Mouse (Mus musculus): ENCODE data around the gene Meioc.

- TF ChIP-seq CTCF (IDR thresholded peaks at IDR 0.05; ENCODE audit: control insufficient read depth, insufficient read depth, insufficient read length) (no peak), USF1 (IDR thresholded peaks at IDR 0.05; ENCODE audit: low read depth) (no peak), FOSL1 (IDR thresholded peaks at IDR 0.05; ENCODE audit: insufficient read depth, low read length, poor library complexity, severe bottlenecking) (no peak)
Measured at GRCm38 (mm10) chr11:102632725-102633124, 30.8 kb upstream of the Meioc start.
